Comparison of ENCODE assay signal across 20 mouse cellular contexts in genomic region chr3:116210720-116211121, GRCm38 (mm10). TPM values are rescaled to one million over a fixed set of nuclear protein-coding genes. Genes with fewer than 3 reads are reported as not detected.
DNase-seq lines count a peak whose midpoint lies in the region; ATAC-seq and TF ChIP-seq lines count a peak whose summit lies in the region.
"Had no signal": no experiment of that assay in that cellular context is flagged by ENCODE, and none has a peak within 500 bp of the region (broad histone marks: within the 10 kb centered on the region; RNA-seq: fewer than 3 reads in every experiment).

No protein-coding gene starts in this region.

- H3K9ac ChIP-seq in lung, postnatal 0 days (replicated peaks; ENCODE audit: low read depth), result no peak overlapping the region
- no peak overlapping the region for H3K9ac ChIP-seq in stomach, postnatal 0 days (ENCODE audit: low read length)
- no peak overlapping the region for H3K9ac ChIP-seq in hindbrain, embryonic 14.5 days
- H3K9ac ChIP-seq: embryonic facial prominence, embryonic 15.5 days; forebrain, embryonic 12.5 days; neural tube, embryonic 15.5 days had no signal

- H3K9me3 ChIP-seq in lung, postnatal 0 days (ENCODE audit: low read length), result no peaks in the 10 kb centered on the region
- H3K9me3 ChIP-seq in stomach, postnatal 0 days (ENCODE audit: control insufficient read depth, low read length), result no peaks in the 10 kb centered on the region
- H3K9me3 ChIP-seq in hindbrain, embryonic 14.5 days (ENCODE audit: control insufficient read depth, low read length), result no peaks in the 10 kb centered on the region
- H3K9me3 ChIP-seq: embryonic facial prominence, embryonic 15.5 days; forebrain, embryonic 12.5 days; G1E; neural tube, embryonic 15.5 days had no signal

- no peaks in the 10 kb centered on the region for H3K4me1 ChIP-seq in lung, postnatal 0 days (ENCODE audit: insufficient read depth, low read depth, low read length)
- H3K4me1 ChIP-seq in stomach, postnatal 0 days (replicated peaks; ENCODE audit: control insufficient read depth, insufficient read depth), result no peaks in the 10 kb centered on the region
- 0 out of 2 replicates have a peak, but pooled peaks cover 5% of the 10 kb centered on the region for H3K4me1 ChIP-seq in hindbrain, embryonic 14.5 days (replicated peaks; ENCODE audit: control insufficient read depth, insufficient read depth, low read length)
- H3K4me1 ChIP-seq: forebrain, embryonic 12.5 days had no signal

- H3K4me3 ChIP-seq in lung, postnatal 0 days (ENCODE audit: low read depth, low read length), result no peak overlapping the region
- no peak overlapping the region for H3K4me3 ChIP-seq in stomach, postnatal 0 days (ENCODE audit: low read depth, low read length)
- H3K4me3 ChIP-seq in hindbrain, embryonic 14.5 days (replicated peaks; ENCODE audit: low read length), result no peak overlapping the region
- H3K4me3 ChIP-seq: embryonic facial prominence, embryonic 15.5 days; forebrain, embryonic 12.5 days; neural tube, embryonic 15.5 days had no signal

- peak; percentile 77 for ATAC-seq in lung, postnatal 0 days
- ATAC-seq in stomach, postnatal 0 days (ENCODE audit: low FRiP score, low TSS enrichment), result no peak
- no peak; the same call in 1 of the 2 replicates for ATAC-seq in hindbrain, embryonic 14.5 days (ENCODE audit: low FRiP score)
- ATAC-seq: inflammation-experienced regulatory T-cells, adult 6 months had no signal

- peak; percentile 39 to 64 for DNase-seq in heart, adult 18-20 months
- no peak for DNase-seq in heart, adult 8-10 months (ENCODE audit: low spot score)
- peak; percentile 77 for DNase-seq in lung, postnatal 0 days (ENCODE audit: low spot score)
- DNase-seq in lung, adult 18-20 months, result no peak
- DNase-seq in kidney, postnatal 14 days, result peak; percentile 69
- no peak for DNase-seq in stomach, postnatal 0 days (ENCODE audit: low spot score)
- no peak for DNase-seq in embryo, embryonic 9.5 days (ENCODE audit: extremely low spot score)
- DNase-seq in hindbrain, embryonic 14.5 days (ENCODE audit: low spot score), result no peak
- DNase-seq: adrenal gland, postnatal 36 days; cerebellum, postnatal 36 days; retina, postnatal 1 day had no signal

- H3K4me2 ChIP-seq in lung, postnatal 0 days (replicated peaks; ENCODE audit: low read depth, low read length), result 0 out of 2 replicates have a peak overlapping the region, but pooled peaks have one; percentile 5
- no peak overlapping the region for H3K4me2 ChIP-seq in stomach, postnatal 0 days (replicated peaks; ENCODE audit: low read depth)
- H3K4me2 ChIP-seq in hindbrain, embryonic 14.5 days (replicated peaks), result no peak overlapping the region
- H3K4me2 ChIP-seq: embryonic facial prominence, embryonic 15.5 days; forebrain, embryonic 12.5 days; neural tube, embryonic 15.5 days had no signal

- TF ChIP-seq EP300 in lung, postnatal 0 days (IDR thresholded peaks at IDR 0.05), result no peak
- TF ChIP-seq EP300 in stomach, postnatal 0 days (optimal IDR thresholded peaks at IDR 0.05), result no peak

- TF ChIP-seq CTCF in lung, postnatal 0 days (IDR thresholded peaks at IDR 0.05), result no peak
- TF ChIP-seq CTCF in stomach, postnatal 0 days (IDR thresholded peaks at IDR 0.05; ENCODE audit: low read depth), result no peak

- WGBS in lung, postnatal 0 days, result 61% methylated on average over 8 of the region's 8 CpGs
- 50% methylated on average over 8 of the region's 8 CpGs for WGBS in stomach, postnatal 0 days
- WGBS in hindbrain, embryonic 14.5 days, result 73% methylated on average over 8 of the region's 8 CpGs

- H3K27ac ChIP-seq in lung, postnatal 0 days (ENCODE audit: low read length), result no peak overlapping the region
- H3K27ac ChIP-seq in stomach, postnatal 0 days (replicated peaks), result 0 out of 2 replicates have a peak overlapping the region, but pooled peaks have one; percentile 8
- no peak overlapping the region for H3K27ac ChIP-seq in hindbrain, embryonic 14.5 days
- H3K27ac ChIP-seq: embryonic facial prominence, embryonic 15.5 days; forebrain, embryonic 12.5 days; neural tube, embryonic 15.5 days had no signal

- no peaks in the 10 kb centered on the region for H3K27me3 ChIP-seq in lung, postnatal 0 days (replicated peaks; ENCODE audit: insufficient read depth, low read length)
- no peaks in the 10 kb centered on the region for H3K27me3 ChIP-seq in stomach, postnatal 0 days (ENCODE audit: control insufficient read depth, insufficient read depth, low read length)
- no peaks in the 10 kb centered on the region for H3K27me3 ChIP-seq in hindbrain, embryonic 14.5 days (ENCODE audit: control insufficient read depth, insufficient read depth, low read length)
- H3K27me3 ChIP-seq: embryonic facial prominence, embryonic 15.5 days; forebrain, embryonic 12.5 days; neural tube, embryonic 15.5 days had no signal

- H3K36me3 ChIP-seq in lung, postnatal 0 days (ENCODE audit: insufficient read depth, low read length), result no peaks in the 10 kb centered on the region
- no peaks in the 10 kb centered on the region for H3K36me3 ChIP-seq in stomach, postnatal 0 days (ENCODE audit: control insufficient read depth, insufficient read depth, low read length)
- H3K36me3 ChIP-seq in hindbrain, embryonic 14.5 days (replicated peaks; ENCODE audit: control insufficient read depth, insufficient read depth), result no peaks in the 10 kb centered on the region
- H3K36me3 ChIP-seq: embryonic facial prominence, embryonic 15.5 days; forebrain, embryonic 12.5 days; G1E; neural tube, embryonic 15.5 days had no signal

RNA-seq across cellular contexts. Expression of gene Gpr88, which starts 42.6 kb away (rescaled TPM):
- total RNA-seq in heart, adult 18-20 months (2021), result under 1 TPM; 0.12 to 0.23 TPM
- under 1 TPM; 0.14 to 0.30 (median 0.16) TPM for total RNA-seq in heart, adult 8-10 months (2022)
- polyA plus RNA-seq in lung, postnatal 0 days (2015; fragmentation: Nextera tagmentation; extraction: Ambion mirVana), result 1.2 and 1.6 TPM in 2 replicates
- polyA plus RNA-seq in stomach, postnatal 0 days (2015; fragmentation: Nextera tagmentation; extraction: Ambion mirVana), result 1.1 and 1.4 TPM in 2 replicates
- polyA plus RNA-seq in hindbrain, embryonic 14.5 days (2014; fragmentation: Nextera tagmentation; extraction: Ambion mirVana), result 6.8 and 7.4 TPM in 2 replicates
- total RNA-seq: gastrocnemius, adult 8-10 months; liver, adult 2 months; megakaryocyte progenitor cell, adult 5-6 weeks had no signal
- polyA plus RNA-seq: C2C12; G1E; inflammation-experienced regulatory T-cells, adult 6 months; liver, adult 2 months had no signal

Comparison
In these comparisons a context has a peak if more than half of its experiments do, and no peak if none do; other contexts are left out.
1. DNase-seq: peak in heart, adult 18-20 months (2 of 2), lung, postnatal 0 days (single experiment) and kidney, postnatal 14 days (single experiment); none in heart, adult 8-10 months (single experiment), lung, adult 18-20 months (0 of 2), stomach, postnatal 0 days (single experiment), embryo, embryonic 9.5 days (single experiment) and hindbrain, embryonic 14.5 days (single experiment).